In genomic region chrX:93299046-93299626, GRCm38 (mm10) we compare ENCODE assay signal across 10 mouse cellular contexts. TPM values are rescaled to one million over a fixed set of nuclear protein-coding genes. Genes with fewer than 3 reads are reported as not detected.
DNase-seq lines count a peak whose midpoint lies in the region; ATAC-seq and TF ChIP-seq lines count a peak whose summit lies in the region.
"Had no signal": no experiment of that assay in that cellular context is flagged by ENCODE, and none has a peak within 500 bp of the region (broad histone marks: within the 10 kb centered on the region; RNA-seq: fewer than 3 reads in every experiment).

No protein-coding gene starts in this region.

- H3K27me3 ChIP-seq in kidney, embryonic 16.5 days (ENCODE audit: insufficient read depth, low read length), result peaks cover 89% of the 10 kb centered on the region
- peaks cover 10% of the 10 kb centered on the region for H3K27me3 ChIP-seq in kidney, adult 2 months (replicated peaks; ENCODE audit: control insufficient read depth, insufficient read depth, low read length)
- H3K27me3 ChIP-seq in embryonic facial prominence, embryonic 11.5 days (ENCODE audit: control insufficient read depth, insufficient read depth, low read length), result peaks cover 46% of the 10 kb centered on the region
- peaks cover 90% of the 10 kb centered on the region for H3K27me3 ChIP-seq in hindbrain, embryonic 14.5 days (ENCODE audit: control insufficient read depth, insufficient read depth, low read length)
- H3K27me3 ChIP-seq in midbrain, embryonic 14.5 days (ENCODE audit: control insufficient read depth, insufficient read depth, low read length), result peaks cover 75% of the 10 kb centered on the region

- WGBS in kidney, embryonic 16.5 days, result 20% methylated on average over 39 of the region's 43 CpGs
- 5% methylated on average over 38 of the region's 43 CpGs for WGBS in kidney, adult 2 months
- 16% methylated on average over 37 of the region's 43 CpGs for WGBS in embryonic facial prominence, embryonic 11.5 days
- WGBS in hindbrain, embryonic 14.5 days, result 16% methylated on average over 38 of the region's 43 CpGs
- WGBS in midbrain, embryonic 14.5 days, result 22% methylated on average over 43 of the region's 43 CpGs

- H3K4me3 ChIP-seq in kidney, embryonic 16.5 days (ENCODE audit: low read length), result peak overlapping the region; percentile 32
- H3K4me3 ChIP-seq in kidney, adult 2 months (ENCODE audit: insufficient read depth, low read depth, low read length), result no peak overlapping the region
- no peak overlapping the region for H3K4me3 ChIP-seq in embryonic facial prominence, embryonic 11.5 days (ENCODE audit: low read depth, low read length)
- H3K4me3 ChIP-seq in hindbrain, embryonic 14.5 days (replicated peaks; ENCODE audit: low read length), result no peak overlapping the region; the same call in 1 of the 2 replicates
- no peak overlapping the region for H3K4me3 ChIP-seq in midbrain, embryonic 14.5 days (replicated peaks; ENCODE audit: low read depth, low read length)
- H3K4me3 ChIP-seq: erythroblast, embryonic 14.5 days had no signal

- H3K9ac ChIP-seq in kidney, embryonic 16.5 days (replicated peaks; ENCODE audit: low read length), result no peak overlapping the region
- H3K9ac ChIP-seq in embryonic facial prominence, embryonic 11.5 days (replicated peaks; ENCODE audit: low read length), result no peak overlapping the region
- no peak overlapping the region for H3K9ac ChIP-seq in hindbrain, embryonic 14.5 days
- no peak overlapping the region for H3K9ac ChIP-seq in midbrain, embryonic 14.5 days (replicated peaks; ENCODE audit: low read length)

- H3K9me3 ChIP-seq in kidney, embryonic 16.5 days (ENCODE audit: low read length), result no peaks in the 10 kb centered on the region
- no peaks in the 10 kb centered on the region for H3K9me3 ChIP-seq in embryonic facial prominence, embryonic 11.5 days (replicated peaks; ENCODE audit: control insufficient read depth, low read length)
- H3K9me3 ChIP-seq in hindbrain, embryonic 14.5 days (ENCODE audit: control insufficient read depth, low read length), result no peaks in the 10 kb centered on the region
- H3K9me3 ChIP-seq in midbrain, embryonic 14.5 days (ENCODE audit: control insufficient read depth, low read length), result no peaks in the 10 kb centered on the region

- no peak overlapping the region for H3K27ac ChIP-seq in kidney, embryonic 16.5 days (ENCODE audit: low read length)
- H3K27ac ChIP-seq in kidney, adult 2 months (ENCODE audit: insufficient read depth, low read depth, low read length), result no peak overlapping the region
- no peak overlapping the region for H3K27ac ChIP-seq in embryonic facial prominence, embryonic 11.5 days (replicated peaks; ENCODE audit: low read depth, low read length)
- H3K27ac ChIP-seq in hindbrain, embryonic 14.5 days, result no peak overlapping the region
- no peak overlapping the region for H3K27ac ChIP-seq in midbrain, embryonic 14.5 days (replicated peaks; ENCODE audit: low read depth, low read length)

- TF ChIP-seq CTCF in kidney, adult 2 months (conservative IDR thresholded peaks at IDR 0.05; ENCODE audit: insufficient read depth, insufficient read length, low read depth, low read length), result no peak

- peak overlapping the region; percentile 43 for H3K4me2 ChIP-seq in kidney, embryonic 16.5 days (replicated peaks; ENCODE audit: low read depth, low read length)
- peak overlapping the region; percentile 23; the same call in 1 of the 2 replicates for H3K4me2 ChIP-seq in embryonic facial prominence, embryonic 11.5 days (ENCODE audit: low read depth, low read length)
- H3K4me2 ChIP-seq in hindbrain, embryonic 14.5 days (replicated peaks), result no peak overlapping the region
- peak overlapping the region; percentile 29 for H3K4me2 ChIP-seq in midbrain, embryonic 14.5 days (ENCODE audit: low read length)

- DNase-seq in kidney, adult 2 months, result no peak
- no peak for DNase-seq in embryonic facial prominence, embryonic 11.5 days (ENCODE audit: low spot score)
- no peak for DNase-seq in hindbrain, embryonic 14.5 days (ENCODE audit: low spot score)
- no peak for DNase-seq in midbrain, embryonic 14.5 days
- no peak for DNase-seq in thymus, adult 18-20 months
- no peak for DNase-seq in cerebellum, postnatal 25 days
- DNase-seq: right cerebral cortex, postnatal 4 days had no signal

- no peaks in the 10 kb centered on the region for H3K4me1 ChIP-seq in kidney, embryonic 16.5 days (ENCODE audit: insufficient read depth, low read length)
- H3K4me1 ChIP-seq in kidney, adult 2 months (ENCODE audit: control insufficient read depth, insufficient read depth, low read length), result no peaks in the 10 kb centered on the region
- no peaks in the 10 kb centered on the region for H3K4me1 ChIP-seq in embryonic facial prominence, embryonic 11.5 days (ENCODE audit: control insufficient read depth, insufficient read depth, low read length)
- no peaks in the 10 kb centered on the region for H3K4me1 ChIP-seq in hindbrain, embryonic 14.5 days (replicated peaks; ENCODE audit: control insufficient read depth, insufficient read depth, low read length)
- no peaks in the 10 kb centered on the region for H3K4me1 ChIP-seq in midbrain, embryonic 14.5 days (ENCODE audit: control insufficient read depth, insufficient read depth, low read length)

- no peaks in the 10 kb centered on the region for H3K36me3 ChIP-seq in kidney, embryonic 16.5 days (ENCODE audit: insufficient read depth, low read length)
- no peaks in the 10 kb centered on the region for H3K36me3 ChIP-seq in kidney, adult 2 months (ENCODE audit: control insufficient read depth, insufficient read depth, low read length)
- no peaks in the 10 kb centered on the region for H3K36me3 ChIP-seq in embryonic facial prominence, embryonic 11.5 days (replicated peaks; ENCODE audit: control insufficient read depth, insufficient read depth, low read depth, low read length)
- no peaks in the 10 kb centered on the region for H3K36me3 ChIP-seq in hindbrain, embryonic 14.5 days (replicated peaks; ENCODE audit: control insufficient read depth, insufficient read depth)
- H3K36me3 ChIP-seq in midbrain, embryonic 14.5 days (ENCODE audit: control insufficient read depth, insufficient read depth, low read length), result no peaks in the 10 kb centered on the region

- TF ChIP-seq POLR2A in kidney, adult 2 months (IDR thresholded peaks at IDR 0.05; ENCODE audit: low read depth, low read length), result no peak

- ATAC-seq in kidney, embryonic 16.5 days (ENCODE audit: low FRiP score, low TSS enrichment), result peak; percentile 44; the same call in 1 of the 2 replicates
- 0 out of 2 replicates have a peak, but pooled peaks have one; percentile 27 for ATAC-seq in embryonic facial prominence, embryonic 11.5 days (replicated peaks; ENCODE audit: insufficient number of reproducible peaks, low FRiP score, low TSS enrichment, low read depth)
- ATAC-seq in hindbrain, embryonic 14.5 days (ENCODE audit: low FRiP score), result 0 out of 2 replicates have a peak, but pooled peaks have one; percentile 47
- 0 out of 2 replicates have a peak, but pooled peaks have one; percentile 36 for ATAC-seq in midbrain, embryonic 14.5 days (ENCODE audit: low FRiP score, low TSS enrichment)
- no peak for ATAC-seq in activated CD4-positive, CD25-positive, alpha-beta regulatory T cell, adult 4 months

RNA-seq across cellular contexts. Expression of gene Arx, which starts 12.9 kb away (rescaled TPM):
- polyA plus RNA-seq in kidney, embryonic 16.5 days (2015; fragmentation: Nextera tagmentation; extraction: Ambion mirVana), result 0.08 and 0.15 TPM in 2 replicates
- 0.08 TPM in 1 of 2 replicates, not detected in the other for polyA plus RNA-seq in kidney, adult 2 months (2012; rRNA removed)
- 2.1 and 3.2 TPM in 2 replicates for polyA plus RNA-seq in embryonic facial prominence, embryonic 11.5 days (2014; fragmentation: Nextera tagmentation; extraction: Ambion mirVana)
- polyA plus RNA-seq in hindbrain, embryonic 14.5 days (2014; fragmentation: Nextera tagmentation; extraction: Ambion mirVana), result 1.3 and 1.5 TPM in 2 replicates
- 0.70 and 1.0 TPM in 2 replicates for polyA plus RNA-seq in midbrain, embryonic 14.5 days (2014; fragmentation: Nextera tagmentation; extraction: Ambion mirVana)
- polyA plus RNA-seq in activated CD4-positive, CD25-positive, alpha-beta regulatory T cell, adult 4 months (2017; shearing (Covaris generic)), result not detected
- polyA plus RNA-seq: erythroblast, embryonic 14.5 days had no signal
